Mouse (Mus musculus) spleen, adult 12 weeks (tissue): Measurements from ENCODE around the gene Tvp23b.

Experiments
- DNase-seq: peaks from one replicate; pipeline ENCODE4 v3.0.0; 2022; ENCODE audit warnings: low spot score

Gene Tvp23b

DNA sequence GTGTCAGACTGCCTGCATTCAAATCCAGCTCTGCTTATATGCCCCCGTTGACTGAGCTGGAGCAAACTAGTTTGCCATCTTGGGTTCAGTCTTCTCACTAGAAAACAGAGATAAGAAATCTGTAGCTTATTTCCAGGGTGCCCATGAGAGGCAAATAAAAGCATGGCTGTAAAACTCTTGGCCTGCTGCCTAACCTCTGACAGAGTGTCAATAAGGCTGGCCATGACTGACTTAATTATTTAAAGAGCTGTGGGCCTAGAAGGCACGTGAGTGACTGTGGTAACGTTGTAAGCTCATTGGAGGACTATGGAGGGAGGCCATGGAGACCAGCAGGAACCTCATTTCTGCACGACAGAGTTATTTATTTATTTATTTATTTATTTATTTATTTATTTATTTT, 66.3 kb downstream of the Tvp23b start:
- no peak for DNase-seq

DNA sequence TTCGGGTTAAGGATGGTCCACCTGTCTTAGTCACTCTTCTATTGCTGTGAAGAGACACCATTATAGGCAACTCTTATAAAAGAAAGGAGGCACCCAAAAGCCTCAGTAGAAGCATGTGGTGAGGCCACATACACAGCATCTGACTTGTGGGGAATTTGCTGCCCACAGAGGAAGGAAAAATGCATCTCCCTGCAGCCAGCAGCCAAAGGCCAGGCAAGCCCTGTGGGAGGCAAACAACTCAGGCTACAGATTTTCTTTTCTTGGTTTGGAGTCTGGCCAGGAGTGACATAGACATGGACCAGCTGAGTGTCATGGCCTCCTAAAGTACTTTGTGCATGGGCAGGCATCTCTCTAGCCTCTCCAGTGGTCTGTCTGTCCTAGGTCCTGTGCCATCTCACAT, 70.3 kb downstream of the Tvp23b start:
- no peak for DNase-seq

DNA sequence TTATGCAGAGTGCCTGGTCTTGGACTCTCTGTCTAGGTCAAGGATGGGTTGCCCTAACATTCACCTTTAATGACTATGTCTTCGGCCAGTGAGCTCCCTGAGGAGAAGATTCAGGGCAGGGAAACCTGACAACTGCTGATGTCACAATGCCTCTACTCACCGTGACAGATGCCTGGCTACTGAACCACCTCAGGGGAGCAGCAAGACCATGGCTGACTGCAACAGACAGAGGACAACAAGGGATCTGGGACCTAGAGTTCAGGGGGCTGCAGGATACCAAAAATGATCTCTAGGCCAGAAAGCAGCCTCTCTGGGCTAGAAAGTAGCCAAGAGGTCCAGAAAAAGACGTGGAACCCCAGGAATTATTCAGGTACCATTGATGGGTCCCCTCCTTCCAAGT, 71.8 kb downstream of the Tvp23b start, which contains the start of gene Cdrt4:
Gene Cdrt4, plus strand, starts transcription at position 182 of the 400 bp plus-strand sequence.
- no peak for DNase-seq

DNA sequence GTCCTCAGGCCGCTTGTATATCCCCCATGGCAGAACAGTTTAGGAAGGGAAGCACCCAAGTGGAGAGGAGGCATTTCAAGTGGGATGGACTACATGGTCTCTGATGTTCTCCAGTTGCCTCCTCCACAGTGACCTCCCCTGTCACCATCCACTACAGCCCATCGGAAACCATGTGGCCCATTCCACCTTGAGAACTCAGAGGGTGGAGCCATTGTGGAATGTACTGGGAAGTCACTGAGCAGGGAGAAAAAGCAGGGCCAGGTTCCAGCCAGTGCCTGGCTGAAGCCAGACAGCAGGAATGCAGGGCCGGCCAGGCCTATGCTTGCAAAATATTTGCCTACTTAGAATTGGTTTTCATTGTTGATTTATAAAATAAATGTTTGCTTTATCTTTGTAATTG, 75.5 kb downstream of the Tvp23b start:
- DNase-seq, result no peak

DNA sequence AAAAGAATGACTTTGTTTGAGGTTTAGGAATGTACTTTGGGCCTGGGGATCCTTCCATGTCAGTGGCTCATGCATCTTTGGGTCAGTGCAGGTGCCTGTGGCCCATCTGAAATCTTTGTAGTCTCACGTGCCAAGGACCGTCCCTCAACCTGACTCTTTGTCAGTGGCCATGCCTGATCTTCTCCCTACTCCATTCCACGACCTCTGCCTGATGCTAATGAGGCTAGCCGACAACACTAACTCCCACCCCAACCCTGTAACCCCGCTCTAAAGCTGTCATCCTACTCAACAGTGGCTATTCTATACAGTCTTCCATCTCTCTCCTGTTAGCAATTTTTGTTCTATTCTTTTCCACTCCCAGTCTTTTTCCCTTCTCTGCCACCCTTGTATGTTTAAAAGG, 75.9 kb downstream of the Tvp23b start:
- no peak for DNase-seq

DNA sequence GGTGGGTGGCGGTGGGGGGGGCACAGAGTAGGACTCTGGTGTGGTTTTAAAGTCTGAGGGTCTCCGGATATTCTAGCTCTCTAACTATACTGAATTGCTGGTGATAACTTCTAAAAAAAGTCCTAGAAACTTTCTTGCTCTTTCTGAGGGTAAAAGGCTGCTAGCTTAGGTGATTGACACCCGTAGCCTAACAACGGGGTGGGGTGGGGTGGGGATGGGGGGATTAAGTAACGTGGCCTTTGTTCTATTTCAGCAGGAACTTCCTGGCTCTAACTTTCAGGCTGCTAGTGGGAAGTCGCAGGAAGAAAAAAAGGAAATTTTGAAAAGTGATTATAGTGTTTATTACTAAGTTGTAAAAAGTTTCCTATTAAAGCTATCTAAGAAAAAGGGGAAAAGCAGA, 76.5 kb downstream of the Tvp23b start:
- no peak for DNase-seq

DNA sequence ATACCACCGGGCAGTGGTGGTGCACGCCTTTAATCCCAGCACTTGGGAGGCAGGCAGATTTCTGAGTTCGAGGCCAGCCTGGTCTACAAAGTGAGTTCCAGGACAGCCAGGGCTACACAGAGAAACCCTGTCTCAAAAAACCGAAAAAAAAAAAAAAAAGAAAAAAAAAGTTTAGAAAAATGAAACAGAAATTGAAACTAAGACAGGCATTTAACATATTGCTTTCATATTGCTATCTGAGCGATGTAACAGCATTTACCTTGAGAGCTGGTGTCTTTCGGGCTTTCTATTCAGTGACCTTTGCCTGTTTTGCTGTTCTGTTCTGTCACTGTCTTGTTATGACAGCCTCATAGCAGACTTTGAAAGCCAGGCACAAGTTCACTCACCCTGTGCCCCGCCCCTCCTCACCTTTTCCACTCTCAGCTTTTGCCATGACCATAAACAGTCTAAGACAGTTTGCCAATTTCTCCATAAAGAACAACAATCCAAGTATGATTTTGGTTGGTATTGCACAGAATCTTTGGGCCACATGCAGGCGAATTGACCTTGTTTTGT, 78.4 kb downstream of the Tvp23b start:
- DNase-seq, result no peak

DNA sequence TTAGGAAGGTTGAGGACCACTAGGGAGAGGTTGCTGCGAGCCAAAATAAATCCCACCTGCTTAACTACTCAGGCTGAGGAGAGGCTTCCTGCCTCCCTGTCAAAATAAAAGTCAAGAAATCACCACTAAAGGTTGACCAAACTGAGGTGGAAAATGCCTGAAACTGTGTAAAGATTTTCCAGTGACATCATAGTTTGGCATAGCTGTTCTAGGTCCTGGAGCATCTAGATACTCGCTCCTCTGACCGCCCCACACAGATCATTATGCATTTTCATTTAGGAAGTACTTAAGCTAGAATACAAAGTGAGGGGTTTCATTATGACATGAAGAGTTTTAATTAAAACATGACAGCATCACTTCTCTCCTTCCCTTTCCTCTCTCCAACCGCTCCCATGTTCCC, 84.0 kb downstream of the Tvp23b start:
- no peak for DNase-seq

DNA sequence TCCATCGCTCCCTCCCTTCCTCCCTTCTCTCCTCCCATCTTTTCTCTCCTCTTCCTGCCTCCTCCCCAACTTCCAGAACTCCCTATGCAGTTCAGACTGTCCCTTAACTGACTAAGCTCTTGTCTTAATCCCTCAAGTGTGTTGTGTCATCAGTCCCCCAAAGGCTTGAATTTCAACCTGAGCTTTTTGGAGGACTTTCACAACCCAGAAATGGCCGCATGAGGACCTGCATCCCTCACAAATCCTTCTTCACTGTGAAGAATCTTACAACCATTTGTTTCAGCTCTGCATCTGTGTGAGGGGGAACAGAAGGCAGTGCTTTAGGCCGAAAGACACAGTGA, 87.1 kb downstream of the Tvp23b start:
- no peak for DNase-seq
